Mouse (Mus musculus) kidney, adult 2 months (tissue): ENCODE measurements around the gene Dusp6. TPM values are rescaled to one million over a fixed set of nuclear protein-coding genes. Genes with fewer than 3 reads are reported as not detected.

Experiments used
- DNase-seq: peaks from one replicate; pipeline ENCODE4 v3.0.0; 2021
- H3K27ac ChIP-seq: fragments of 200-500 bp; 2 replicates; pipeline ENCODE4 v1.5.1; 2012; ENCODE audit warnings: low read depth, low read length, control low read depth, inconsistent platforms; ENCODE audit not compliant: insufficient read depth
- H3K27me3 ChIP-seq: fragments of 200-500 bp; replicated peaks from 2 replicates; pipeline ENCODE4 v1.6.1; 2012; ENCODE audit warnings: mild to moderate bottlenecking, moderate library complexity, low read length, inconsistent platforms; ENCODE audit not compliant: control insufficient read depth, insufficient read depth
- H3K36me3 ChIP-seq: fragments of 200-500 bp; 2 replicates; pipeline ENCODE4 v1.6.1; 2012; ENCODE audit warnings: mild to moderate bottlenecking, moderate library complexity, low read length, inconsistent platforms; ENCODE audit not compliant: control insufficient read depth, insufficient read depth
- H3K4me1 ChIP-seq: fragments of 200-500 bp; 2 replicates; pipeline ENCODE4 v1.6.1; 2011; ENCODE audit warnings: low read length; ENCODE audit not compliant: control insufficient read depth, insufficient read depth
- H3K4me3 ChIP-seq: fragments of 200-500 bp; 2 replicates; pipeline ENCODE4 v1.5.1; 2011; ENCODE audit warnings: mild to moderate bottlenecking, low read depth, low read length, control low read depth; ENCODE audit not compliant: insufficient read depth
- CTCF ChIP-seq: fragments of 200-500 bp; conservative IDR thresholded peaks from 2 replicates; pipeline ENCODE4 v1.5.1; 2011; ENCODE audit warnings: low read depth, mild to moderate bottlenecking, control low read depth, low read length, moderate library complexity, mixed read lengths; ENCODE audit not compliant: insufficient read depth, insufficient read length
- POLR2A ChIP-seq: fragments of 200-500 bp; IDR thresholded peaks from one replicate; pipeline ENCODE4 v1.6.1; 2011; ENCODE audit warnings: low read depth, low read length, control low read depth
- WGBS: fragments of 180-500 bp; shearing (Covaris S2); methylation state at CpG from one replicate; pipeline ENCODE4 v1.1.7; 2018; 5-methylcytosine and 5-hydroxymethylcytosine counted together
- polyA plus RNA-seq: library from polyadenylated mRNA; depleted of rRNA; stranded (reverse); fragments of >200 nt; gene quantifications from 2 replicates; pipeline ENCODE4 v1.2.3, GENCODE M21; 2012; rRNA removed

Dusp6 gene
- polyA plus RNA-seq, 1 experiment, result 46.6 TPM

DNA sequence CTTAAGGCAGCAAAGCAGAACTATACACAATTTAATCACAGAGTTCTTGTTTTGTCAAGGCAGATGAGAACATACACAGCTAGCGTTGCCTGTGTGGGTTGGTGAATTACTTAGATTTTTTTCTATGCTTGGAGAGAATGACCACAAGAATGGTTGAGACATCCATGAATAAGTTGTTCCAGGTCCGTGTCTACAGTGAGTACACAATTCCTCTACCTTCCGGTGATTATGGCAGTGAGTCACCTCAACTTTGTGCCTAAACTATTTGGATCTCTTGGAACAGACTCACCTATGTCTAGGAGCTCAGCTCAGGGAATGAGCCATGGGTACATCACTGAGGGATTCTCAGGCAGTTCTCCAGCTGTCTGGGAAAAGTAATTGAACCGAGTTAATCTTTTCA, 45.8 kb downstream of the Dusp6 start:
- Histone ChIP-seq H3K27ac (no peak overlapping the region), H3K27me3 (no peaks in the 10 kb centered on the region), H3K36me3 (no peaks in the 10 kb centered on the region), H3K4me1 (no peaks in the 10 kb centered on the region), H3K4me3 (no peak overlapping the region)
- no peak for TF ChIP-seq CTCF
- no peak for TF ChIP-seq POLR2A
- WGBS, result 94% methylated on average over 4 of the region's 4 CpGs
- DNase-seq, result no peak

DNA sequence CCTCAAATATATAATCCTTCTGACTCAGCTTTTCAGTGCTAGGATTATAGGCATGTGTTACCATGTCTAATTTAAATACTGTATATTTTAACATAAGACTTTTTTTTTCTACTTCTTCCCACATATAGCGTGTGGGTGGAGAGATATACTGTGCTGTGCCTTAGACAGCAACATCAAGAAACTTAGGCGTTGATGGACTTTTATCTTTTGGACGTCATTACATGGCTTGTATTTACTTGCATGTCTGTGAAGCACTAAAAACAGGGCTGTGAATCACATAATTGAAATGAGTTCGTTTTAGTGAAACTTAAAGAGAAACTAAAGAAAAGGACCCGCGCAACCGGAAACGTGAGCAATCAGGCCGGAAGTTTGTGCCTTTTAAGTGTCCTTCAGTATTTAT, 46.6 kb downstream of the Dusp6 start:
- WGBS, result 64% methylated on average over 9 of the region's 9 CpGs
- Histone ChIP-seq H3K27me3 (no peaks in the 10 kb centered on the region), H3K4me3 (no peak overlapping the region), H3K36me3 (no peaks in the 10 kb centered on the region), H3K4me1 (no peaks in the 10 kb centered on the region), H3K27ac (no peak overlapping the region)
- no peak for DNase-seq
- no peak for TF ChIP-seq CTCF
- no peak for TF ChIP-seq POLR2A

DNA sequence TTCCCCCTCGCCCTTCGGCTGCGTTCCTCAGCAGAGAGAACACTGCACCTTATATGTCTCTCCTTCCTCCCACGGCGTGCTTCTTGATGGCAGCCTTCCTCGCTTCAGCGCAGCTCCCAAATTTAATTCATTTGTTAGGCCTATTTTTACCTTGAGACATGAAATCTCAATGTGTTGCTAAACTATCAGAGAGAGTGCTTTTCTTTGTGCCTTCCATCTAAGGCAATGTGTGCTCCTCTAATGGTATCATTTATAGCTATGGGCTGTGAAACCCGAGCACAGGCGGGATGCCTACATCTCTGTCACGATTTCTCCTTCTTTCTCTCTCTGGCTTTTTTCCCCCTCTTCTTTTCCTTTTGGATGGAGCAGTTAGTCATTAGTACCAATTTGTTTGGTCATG, 47.2 kb downstream of the Dusp6 start:
- no peaks in the 10 kb centered on the region for H3K36me3 ChIP-seq
- DNase-seq, result no peak
- no peak overlapping the region for H3K27ac ChIP-seq
- no peaks in the 10 kb centered on the region for H3K4me1 ChIP-seq
- H3K27me3 ChIP-seq, result no peaks in the 10 kb centered on the region
- WGBS, result 73% methylated on average over 10 of the region's 10 CpGs
- no peak for TF ChIP-seq POLR2A
- TF ChIP-seq CTCF, result no peak
- H3K4me3 ChIP-seq, result no peak overlapping the region

DNA sequence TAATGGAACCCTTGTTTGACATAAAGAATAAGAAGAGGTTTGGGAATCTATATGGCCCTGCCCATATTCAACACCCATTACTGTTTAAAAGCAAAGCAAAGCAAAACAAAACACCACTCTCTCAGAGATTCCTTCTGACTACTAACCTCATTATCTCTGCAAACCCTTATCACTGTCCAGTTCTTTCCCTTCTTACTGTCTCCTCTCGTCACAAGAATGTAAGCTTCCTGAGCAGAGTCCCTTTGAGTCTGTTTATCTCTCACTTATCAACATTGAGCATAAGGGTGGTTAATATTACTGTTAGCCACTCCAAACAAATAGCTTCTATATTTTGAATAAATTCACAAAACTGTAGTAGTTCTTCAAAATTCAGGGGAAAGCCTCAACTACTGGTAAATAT, 48.9 kb downstream of the Dusp6 start:
- Histone ChIP-seq H3K4me1 (no peaks in the 10 kb centered on the region), H3K36me3 (no peaks in the 10 kb centered on the region), H3K27me3 (no peaks in the 10 kb centered on the region), H3K4me3 (no peak overlapping the region), H3K27ac (no peak overlapping the region)
- 95% methylated on average over 1 of the region's 1 CpGs for WGBS
- TF ChIP-seq CTCF (no peak), POLR2A (no peak)
- no peak for DNase-seq

DNA sequence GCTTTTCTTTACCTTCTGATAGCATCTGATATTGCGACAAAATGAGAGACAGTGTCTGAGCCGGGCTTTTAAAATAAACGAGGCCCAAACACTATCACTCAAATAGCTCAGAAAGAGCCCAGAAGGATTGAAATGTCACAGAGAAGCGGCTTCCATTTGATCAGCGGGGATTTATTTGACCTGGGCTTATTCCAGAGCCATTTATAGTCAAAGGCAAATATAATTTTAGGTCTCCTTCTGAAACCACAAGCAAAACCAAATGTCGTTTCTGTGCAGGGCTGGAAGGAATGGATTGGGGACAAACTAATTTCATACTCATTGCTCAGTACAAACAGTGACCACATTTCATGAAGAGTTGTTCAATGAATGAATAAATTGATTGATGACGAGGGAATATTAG, 51.3 kb downstream of the Dusp6 start:
- H3K27ac ChIP-seq, result no peak overlapping the region
- WGBS, result 75% methylated on average over 7 of the region's 7 CpGs
- TF ChIP-seq CTCF (no peak), POLR2A (no peak)
- no peak overlapping the region for H3K4me3 ChIP-seq
- DNase-seq, result no peak
- H3K36me3 ChIP-seq, result no peaks in the 10 kb centered on the region
- H3K27me3 ChIP-seq, result no peaks in the 10 kb centered on the region
- no peaks in the 10 kb centered on the region for H3K4me1 ChIP-seq

DNA sequence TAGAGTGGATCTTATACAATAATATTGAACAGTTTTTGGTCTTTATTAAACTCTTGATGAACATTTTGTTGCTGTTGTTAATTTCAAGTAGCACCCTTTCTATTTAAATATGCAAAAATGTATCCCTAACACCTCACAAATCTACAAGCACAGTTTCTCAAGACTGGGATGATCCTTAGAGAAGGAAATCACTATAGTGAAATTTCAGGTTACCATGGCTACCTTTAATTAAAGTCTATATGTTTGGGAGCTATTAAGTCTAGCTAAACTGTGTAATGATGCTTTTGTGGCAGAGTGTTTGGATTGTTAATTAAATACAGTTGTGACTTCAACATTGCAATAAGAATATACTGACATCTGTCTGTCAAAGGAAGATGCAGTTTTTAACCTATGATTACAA, 54.0 kb downstream of the Dusp6 start:
- Histone ChIP-seq H3K4me1 (no peaks in the 10 kb centered on the region), H3K27ac (no peak overlapping the region), H3K27me3 (no peaks in the 10 kb centered on the region), H3K36me3 (no peaks in the 10 kb centered on the region), H3K4me3 (no peak overlapping the region)
- DNase-seq, result no peak
- TF ChIP-seq CTCF (no peak), POLR2A (no peak)

Other genes with a start within 250 kb of the Dusp6 start
- gene Poc1b, start 156.2 kb upstream of the Dusp6 start, polyA plus RNA-seq, result 6.9 and 10.2 TPM in 2 replicates
- 1.7 and 1.8 TPM in 2 replicates for gene Galnt4, start 155.1 kb upstream of the Dusp6 start, polyA plus RNA-seq
- not detected in 2 replicates for gene Phxr2, start 136.9 kb upstream of the Dusp6 start, polyA plus RNA-seq